Mouse (Mus musculus) megakaryocyte-erythroid progenitor cell, adult 5 weeks (primary cell): ENCODE results near the gene Bcas2. TPM values are rescaled to one million over a fixed set of nuclear protein-coding genes. Genes with fewer than 3 reads are reported as not detected.

Source experiments
- polyA plus RNA-seq: library from polyadenylated mRNA; stranded (reverse); fragments of >175 nt; gene quantifications from 2 replicates; pipeline ENCODE4 v1.2.3, GENCODE M21; 2012

Bcas2 gene
- 106 and 141 TPM in 2 replicates for polyA plus RNA-seq

DNA sequence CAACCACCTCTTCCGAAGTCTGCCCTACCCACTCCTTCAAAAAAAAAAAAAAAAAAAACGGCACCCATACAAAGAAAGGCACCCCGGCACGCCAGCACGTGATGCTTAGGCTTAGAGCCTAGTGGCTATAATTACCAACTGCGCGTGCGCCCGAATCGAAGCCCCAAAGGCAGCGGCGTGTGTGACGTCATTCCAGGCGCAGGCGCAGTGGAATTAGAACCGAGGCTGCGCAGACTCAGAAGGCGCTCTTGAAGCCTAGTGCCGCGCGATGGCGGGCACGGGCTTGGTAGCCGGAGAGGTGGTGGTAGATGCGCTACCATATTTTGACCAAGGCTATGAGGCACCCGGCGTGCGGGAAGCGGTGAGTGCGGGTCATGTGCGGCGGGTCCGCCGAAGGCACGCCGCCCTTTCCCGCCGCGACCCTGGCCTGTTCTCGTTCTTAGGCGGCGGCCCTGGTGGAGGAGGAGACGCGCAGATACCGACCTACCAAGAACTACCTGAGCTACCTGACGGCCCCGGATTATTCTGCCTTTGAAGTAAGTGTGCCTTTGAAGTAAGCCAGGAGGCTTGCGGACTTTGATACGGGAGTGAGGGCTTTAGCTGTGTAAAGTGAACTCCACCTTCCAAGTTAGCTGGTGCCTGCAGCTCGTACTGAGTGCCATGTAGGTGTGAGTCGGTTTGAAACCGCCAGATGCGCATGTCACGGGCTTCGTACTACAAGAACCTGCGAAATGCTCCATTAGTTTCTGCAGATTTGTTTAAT lies at the start of gene Bcas2:
Gene Bcas2, plus strand, starts transcription at position 151 of the 763 bp plus-strand sequence.

Other genes starting within 250 kb of the Bcas2 start
- gene Sycp1, start 235.6 kb upstream of the Bcas2 start, polyA plus RNA-seq, result not detected in 2 replicates
- not detected in 2 replicates for gene Nr1h5, start 207.5 kb upstream of the Bcas2 start, polyA plus RNA-seq
- gene Sike1, start 175.9 kb upstream of the Bcas2 start, polyA plus RNA-seq, result 2.9 TPM in 2 replicates
- gene Csde1, start 151.2 kb upstream of the Bcas2 start, polyA plus RNA-seq, result 12.4 and 12.7 TPM in 2 replicates
- gene Nras, start 113.4 kb upstream of the Bcas2 start, polyA plus RNA-seq, result 2.2 and 3.4 TPM in 2 replicates
- gene Ampd1, start 97.6 kb upstream of the Bcas2 start, polyA plus RNA-seq, result not detected in 2 replicates
- 0.17 and 0.19 TPM in 2 replicates for gene Dennd2c, start 69.1 kb upstream of the Bcas2 start, polyA plus RNA-seq
- gene Trim33, start 107.6 kb downstream of the Bcas2 start, polyA plus RNA-seq, result 5.7 and 7.0 TPM in 2 replicates